Mouse (Mus musculus): ENCODE measurements at regions not wholly inside any gene's neighbourhood (a gene's known extent, or its start where the extent isn't known, plus 50 kb on each side); places are given as distances from the start of the nearest gene placed in this dataset.

- TF ChIP-seq CTCF (IDR thresholded peaks at IDR 0.05; ENCODE audit: control insufficient read depth, insufficient read depth, insufficient replicate concordance, low read depth, low read length) (no peak), POLR2A (IDR thresholded peaks at IDR 0.05; ENCODE audit: control insufficient read depth, low read depth, low read length) (no peak)
Observed at GRCm38 (mm10) chrX:13398466-13398865, 67.4 kb upstream of the Nyx start.
